Mouse (Mus musculus): ENCODE results near the gene Fut7.

- no peak for TF ChIP-seq CTCF (IDR thresholded peaks at IDR 0.05; ENCODE audit: low read depth, low read length)
- TF ChIP-seq EP300 (IDR thresholded peaks at IDR 0.05; ENCODE audit: insufficient read depth, low read depth, low read length), result no peak
- no peak for TF ChIP-seq POLR2A (IDR thresholded peaks at IDR 0.05; ENCODE audit: insufficient read depth, low read length)
Observed at GRCm38 (mm10) chr2:25458911-25459310, 35.8 kb downstream of the Fut7 start.
